Mouse (Mus musculus) spleen, adult 2 months (tissue): ENCODE results near the gene 9530077C05Rik.

ENCODE experiments used
- CTCF ChIP-seq: fragments of 200-500 bp; IDR thresholded peaks from 2 replicates; pipeline ENCODE4 v1.5.1; 2011; ENCODE audit warnings: mild to moderate bottlenecking, inconsistent platforms; ENCODE audit not compliant: insufficient read depth, insufficient read length, insufficient replicate concordance; ENCODE audit errors: extremely low read depth
- POLR2A ChIP-seq: fragments of 200-500 bp; IDR thresholded peaks from 2 replicates; pipeline ENCODE4 v1.6.1; 2011; ENCODE audit warnings: low read depth, low read length, inconsistent platforms

- no peak for TF ChIP-seq POLR2A
- no peak for TF ChIP-seq CTCF
Measured at GRCm38 (mm10) chr9:22388401-22388980, 22.8 kb upstream of the 9530077C05Rik start.
